Mouse (Mus musculus): ENCODE data around the gene Asic5.

- no peak for TF ChIP-seq EP300 (IDR thresholded peaks at IDR 0.05; ENCODE audit: low read depth)
- TF ChIP-seq CTCF (IDR thresholded peaks at IDR 0.05; ENCODE audit: low read depth), result no peak
Observed at GRCm38 (mm10) chr3:82044902-82045301, 62.8 kb downstream of the Asic5 start.
